ENCODE assay signal across 8 mouse cellular contexts in the genomic region with DNA sequence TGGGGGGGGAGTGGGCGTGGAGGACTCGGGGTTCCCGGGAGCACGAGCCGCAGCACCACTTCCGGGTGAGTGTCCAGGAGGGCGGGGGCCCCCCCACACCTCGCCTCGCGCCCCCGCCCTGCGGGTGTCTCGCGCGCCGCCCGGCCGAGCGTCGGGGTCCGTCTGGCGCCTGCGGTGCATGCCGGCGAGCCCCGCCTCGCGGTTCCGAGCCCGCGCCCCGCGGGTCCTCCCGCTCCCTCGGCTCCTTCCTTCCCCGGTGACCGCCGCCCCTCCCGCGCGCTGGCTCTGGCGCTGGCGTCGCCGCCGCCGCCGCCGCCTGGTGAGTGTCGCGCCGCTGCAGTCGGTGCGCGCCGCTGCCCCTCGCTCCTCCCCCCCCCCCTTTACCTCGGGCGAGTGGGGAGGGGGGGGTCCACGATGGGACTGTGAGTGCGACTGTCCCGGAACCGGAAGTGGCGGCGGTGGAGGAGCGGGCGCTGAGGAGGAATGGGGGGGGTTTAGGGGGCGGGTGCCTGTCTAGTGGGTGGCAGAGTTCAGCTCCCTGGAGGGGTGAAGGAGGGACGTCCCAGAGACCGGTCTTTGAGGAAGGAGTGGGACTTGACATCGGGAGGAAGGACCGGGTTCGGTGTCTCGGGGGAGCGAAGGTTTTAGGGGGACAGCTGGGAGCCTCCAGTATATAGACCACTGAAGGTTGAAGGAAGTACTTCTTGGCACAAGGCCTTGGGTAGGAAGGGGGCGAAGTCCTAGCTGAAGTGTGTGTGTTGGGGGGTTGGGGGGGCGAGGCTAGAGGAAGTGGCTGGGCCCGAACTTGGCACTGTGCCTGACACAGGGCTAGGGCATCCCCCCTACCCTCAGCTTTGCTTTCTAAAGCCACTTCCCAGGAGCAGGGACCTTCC. TPM values are rescaled to one million over a fixed set of nuclear protein-coding genes. Genes with fewer than 3 reads are reported as not detected.
DNase-seq lines count a peak whose midpoint lies in the region; ATAC-seq lines count a peak whose summit lies in the region.

No protein-coding gene starts in this region.

- H3K4me1 ChIP-seq in forebrain, embryonic 15.5 days, result peaks cover 45% of the 10 kb centered on the region

- no peaks in the 10 kb centered on the region for H3K9me3 ChIP-seq in forebrain, embryonic 15.5 days

- H3K4me3 ChIP-seq in forebrain, embryonic 15.5 days, result peak overlapping the region; percentile 91

- H3K4me2 ChIP-seq in forebrain, embryonic 15.5 days (replicated peaks), result peak overlapping the region; percentile 83

- H3K27ac ChIP-seq in forebrain, embryonic 15.5 days (replicated peaks), result peak overlapping the region; percentile 99

- peaks cover 17% of the 10 kb centered on the region for H3K36me3 ChIP-seq in forebrain, embryonic 15.5 days

- no peaks in the 10 kb centered on the region for H3K27me3 ChIP-seq in forebrain, embryonic 15.5 days

- peak overlapping the region; percentile 86 for H3K9ac ChIP-seq in forebrain, embryonic 15.5 days (replicated peaks)

- ATAC-seq in forebrain, embryonic 15.5 days (replicated peaks), result peak; percentile 81

- WGBS in forebrain, embryonic 15.5 days, result 2% methylated on average over 55 of the region's 78 CpGs

- peak; percentile 83 for DNase-seq in MN1 (ENCODE audit: low spot score)
- DNase-seq in cerebellum, adult 18-20 months, result peak; percentile 79 to 84
- peak; percentile 86 for DNase-seq in heart, postnatal 4 days
- peak; percentile 69 to 77 for DNase-seq in layer of hippocampus, postnatal 10 days (ENCODE audit: low spot score in 2 of 2)
- DNase-seq in lung, postnatal 25 days (ENCODE audit: low spot score), result peak; percentile 84
- DNase-seq in retina, adult 2 months (ENCODE audit: low read depth, low spot score), result peak; percentile 74
- DNase-seq in thymus, postnatal 14 days, result peak; percentile 88

RNA-seq across cellular contexts. Expression of gene Zfp384, which starts 0.5 kb away (rescaled TPM):
- polyA plus RNA-seq in forebrain, embryonic 15.5 days (2015; fragmentation: Nextera tagmentation; extraction: Ambion mirVana), result 16.7 and 21.7 TPM in 2 replicates
- total RNA-seq in heart, postnatal 4 days (2021), result 10 to 100 TPM; 28.5 to 30.7 TPM
- 10 to 100 TPM; 44.4 to 45.2 TPM for total RNA-seq in layer of hippocampus, postnatal 10 days (2021)

RNA-seq across cellular contexts. Expression of gene Pianp, which starts 12.9 kb away (rescaled TPM):
- 29.9 and 30.4 TPM in 2 replicates for polyA plus RNA-seq in forebrain, embryonic 15.5 days (2015; fragmentation: Nextera tagmentation; extraction: Ambion mirVana)
- 1 to 10 TPM in 1 of 2 experiments, under 1 TPM in 1; 0.69 to 1.5 TPM for total RNA-seq in heart, postnatal 4 days (2021)
- 100 to 1,000 TPM; 109 to 120 TPM for total RNA-seq in layer of hippocampus, postnatal 10 days (2021)

RNA-seq across cellular contexts. Expression of gene Ing4, which starts 30.1 kb away (rescaled TPM):
- polyA plus RNA-seq in forebrain, embryonic 15.5 days (2015; fragmentation: Nextera tagmentation; extraction: Ambion mirVana), result 207 and 211 TPM in 2 replicates
- total RNA-seq in heart, postnatal 4 days (2021), result 10 to 100 TPM; 40.8 to 43.6 TPM
- 10 to 100 TPM; 57.4 to 62.4 TPM for total RNA-seq in layer of hippocampus, postnatal 10 days (2021)

RNA-seq across cellular contexts. Expression of gene Acrbp, which starts 40.1 kb away (rescaled TPM):
- polyA plus RNA-seq in forebrain, embryonic 15.5 days (2015; fragmentation: Nextera tagmentation; extraction: Ambion mirVana), result 21.9 and 26.2 TPM in 2 replicates
- 1 to 10 TPM; 1.7 to 3.2 TPM for total RNA-seq in heart, postnatal 4 days (2021)
- 1 to 10 TPM; 7.0 to 9.2 TPM for total RNA-seq in layer of hippocampus, postnatal 10 days (2021)

RNA-seq across cellular contexts. Expression of gene Cops7a, which starts 44.1 kb away (rescaled TPM):
- polyA plus RNA-seq in forebrain, embryonic 15.5 days (2015; fragmentation: Nextera tagmentation; extraction: Ambion mirVana), result 90.2 and 93.6 TPM in 2 replicates
- 100 to 1,000 TPM; 107 to 110 TPM for total RNA-seq in heart, postnatal 4 days (2021)
- total RNA-seq in layer of hippocampus, postnatal 10 days (2021), result 100 to 1,000 TPM in 1 of 2 experiments, 10 to 100 TPM in 1; 97.7 to 101 TPM

Comparison
In these comparisons a context has a peak if more than half of its experiments do, and no peak if none do; other contexts are left out.
1. Peak in every context shown above with its lines: DNase-seq, ATAC-seq, H3K4me3 ChIP-seq and H3K27ac ChIP-seq.
2. RNA of gene Pianp, which starts 12.9 kb away (total RNA-seq): 109 to 120 TPM in layer of hippocampus, postnatal 10 days; 0.69 to 1.5 TPM in heart, postnatal 4 days; every median in the first group is over 10 times any median in the second.